Mouse (Mus musculus) CH12.LX (cell line): ENCODE measurements at regions not wholly inside any gene's neighbourhood (a gene's known extent, or its start where the extent isn't known, plus 50 kb on each side); places are given as distances from the start of the nearest gene placed in this dataset.

ENCODE experiments used
- DNase-seq: peaks from one replicate; pipeline ENCODE4 v3.0.0-alpha.2; 2013; ENCODE audit errors: extremely low read depth
- H3K27ac ChIP-seq: 2 replicates; pipeline ENCODE4 v1.5.1; 2012; ENCODE audit warnings: low read depth, mild to moderate bottlenecking, control low read depth, moderate library complexity; ENCODE audit not compliant: insufficient read depth
- H3K27me3 ChIP-seq: replicated peaks from 2 replicates; pipeline ENCODE3; 2012; ENCODE audit warnings: inconsistent platforms
- H3K36me3 ChIP-seq, 2 experiments: replicated peaks in 1 of 2; 2 replicates each; pipeline versions ENCODE3 to v1.6.1; 2012; ENCODE audit warnings: inconsistent platforms in 1 of 2, low read length in 1 of 2, mild to moderate bottlenecking in 1 of 2, mixed read lengths in 1 of 2, moderate library complexity in 1 of 2; ENCODE audit not compliant: control insufficient read depth in 1 of 2, insufficient read depth in 1 of 2
- H3K4me1 ChIP-seq, 2 experiments: 2 replicates each; pipeline ENCODE4 v1.6.1; 2012; ENCODE audit warnings: inconsistent platforms in 1 of 2, moderate library complexity in 1 of 2; ENCODE audit not compliant: insufficient read depth in 2 of 2, control insufficient read depth in 1 of 2
- H3K4me2 ChIP-seq: 2 replicates; pipeline ENCODE4 v1.6.1; 2012; ENCODE audit warnings: low read depth, mild to moderate bottlenecking, control low read depth; ENCODE audit not compliant: poor library complexity, insufficient read depth, severe bottlenecking
- H3K4me3 ChIP-seq, 3 experiments: fragments of 150-350 bp in 1 of 3; sonication (generic) in 1 of 3; replicated peaks in 1 of 3; 2 replicates each; pipeline versions ENCODE3 to v1.5.1; 2011 to 2012; ENCODE audit warnings: low read depth in 2 of 3, low read length in 2 of 3, mild to moderate bottlenecking in 2 of 3, moderate library complexity in 2 of 3, control low read depth in 1 of 3, improper control_type of control experiment in 1 of 3, inconsistent platforms in 1 of 3, mixed read lengths in 1 of 3; ENCODE audit not compliant: poor library complexity in 1 of 3
- H3K79me2 ChIP-seq: replicated peaks from 2 replicates; pipeline ENCODE4 v1.6.1; 2012; ENCODE audit warnings: mild to moderate bottlenecking, moderate library complexity; ENCODE audit not compliant: control insufficient read depth, poor library complexity, insufficient read depth, severe bottlenecking; ENCODE audit errors: extremely low read depth
- H3K9ac ChIP-seq: 2 replicates; pipeline ENCODE4 v1.6.1; 2012; ENCODE audit warnings: low read depth, mild to moderate bottlenecking, control low read depth, moderate library complexity; ENCODE audit not compliant: insufficient read depth
- H3K9me3 ChIP-seq: replicated peaks from 2 replicates; pipeline ENCODE3; 2012; ENCODE audit warnings: low read length, inconsistent platforms, mixed read lengths
- CHD2 ChIP-seq: IDR thresholded peaks from 2 replicates; pipeline ENCODE4 v1.6.1; 2011; ENCODE audit warnings: low read length, improper control_type of control experiment
- E2F4 ChIP-seq: IDR thresholded peaks from 2 replicates; pipeline ENCODE4 v1.6.1; 2011; ENCODE audit warnings: low read depth, low read length, improper control_type of control experiment; ENCODE audit not compliant: insufficient replicate concordance
- ELF1 ChIP-seq: IDR thresholded peaks from 2 replicates; pipeline ENCODE4 v1.6.1; 2014; ENCODE audit warnings: low read depth, mild to moderate bottlenecking, inconsistent platforms, low read length, improper control_type of control experiment
- ETS1 ChIP-seq: conservative IDR thresholded peaks from 2 replicates; pipeline ENCODE4 v1.6.1; 2012; ENCODE audit warnings: low read depth, mild to moderate bottlenecking, inconsistent platforms, low read length, improper control_type of control experiment, moderate library complexity
- KAT2A ChIP-seq: IDR thresholded peaks from 2 replicates; pipeline ENCODE4 v1.6.1; 2012; ENCODE audit warnings: low read length, improper control_type of control experiment, inconsistent platforms; ENCODE audit not compliant: insufficient replicate concordance
- MAFK ChIP-seq: IDR thresholded peaks from 2 replicates; pipeline ENCODE4 v1.6.1; 2011; ENCODE audit warnings: low read length, improper control_type of control experiment; ENCODE audit not compliant: insufficient replicate concordance
- NRF1 ChIP-seq: IDR thresholded peaks from 2 replicates; pipeline ENCODE4 v1.6.1; 2014; ENCODE audit warnings: low read depth, mild to moderate bottlenecking, inconsistent platforms, low read length, improper control_type of control experiment, moderate library complexity
- POLR2A ChIP-seq: IDR thresholded peaks from 2 replicates; pipeline ENCODE4 v1.6.1; 2011; ENCODE audit warnings: low read depth, mild to moderate bottlenecking, improper control_type of control experiment, low read length
- RCOR1 ChIP-seq: conservative IDR thresholded peaks from 2 replicates; pipeline ENCODE4 v1.6.1; 2012; ENCODE audit warnings: low read depth, mild to moderate bottlenecking, inconsistent platforms, low read length, improper control_type of control experiment
- SIN3A ChIP-seq: IDR thresholded peaks from 2 replicates; pipeline ENCODE4 v1.6.1; 2012; ENCODE audit warnings: low read length, improper control_type of control experiment, inconsistent platforms
- SMC3 ChIP-seq: IDR thresholded peaks from 2 replicates; pipeline ENCODE4 v1.6.1; 2011; ENCODE audit warnings: low read depth, low read length, improper control_type of control experiment
- TCF12 ChIP-seq: IDR thresholded peaks from 2 replicates; pipeline ENCODE4 v1.6.1; 2014; ENCODE audit warnings: low read depth, mild to moderate bottlenecking, inconsistent platforms, low read length, improper control_type of control experiment
- UBTF ChIP-seq: IDR thresholded peaks from 2 replicates; pipeline ENCODE4 v1.6.1; 2012; ENCODE audit warnings: low read depth, mild to moderate bottlenecking, inconsistent platforms, low read length, improper control_type of control experiment, moderate library complexity
- USF1 ChIP-seq: IDR thresholded peaks from 2 replicates; pipeline ENCODE4 v1.6.1; 2014; ENCODE audit warnings: low read depth, mild to moderate bottlenecking, inconsistent platforms, low read length, improper control_type of control experiment
- ZC3H11A ChIP-seq: IDR thresholded peaks from 2 replicates; pipeline ENCODE4 v1.6.1; 2012; ENCODE audit warnings: low read depth, mild to moderate bottlenecking, inconsistent platforms, low read length, improper control_type of control experiment
- ZKSCAN1 ChIP-seq: IDR thresholded peaks from 2 replicates; pipeline ENCODE4 v1.6.1; 2012; ENCODE audit warnings: low read depth, inconsistent platforms, low read length, improper control_type of control experiment, borderline replicate concordance
- ZMIZ1 ChIP-seq: IDR thresholded peaks from 2 replicates; pipeline ENCODE4 v1.6.1; 2012; ENCODE audit warnings: low read depth, mild to moderate bottlenecking, inconsistent platforms, low read length, improper control_type of control experiment
- ZNF384 ChIP-seq: IDR thresholded peaks from 2 replicates; pipeline ENCODE4 v1.6.1; 2012; ENCODE audit warnings: low read depth, low read length, improper control_type of control experiment, inconsistent platforms
- dilution Hi-C: fragments of 300-500 bp; cut with MboI; formaldehyde crosslinking; loops from 2 replicates; pipeline ENCODE4 v1.14.3; 2020; ENCODE audit warnings: low sequenced_read_pairs; ENCODE audit not compliant: extremely low pct_unique_long_range_greater_than_20kb, extremely low pct_ligation_motif_present
- in situ Hi-C: fragments of 300-500 bp; cut with MboI; formaldehyde crosslinking; loops from 3 replicates; pipeline ENCODE4 v1.14.3; 2019; ENCODE audit warnings: low sequenced_read_pairs, low pct_ligation_motif_present, low pct_unique_long_range_greater_than_20kb, mixed read lengths

DNA sequence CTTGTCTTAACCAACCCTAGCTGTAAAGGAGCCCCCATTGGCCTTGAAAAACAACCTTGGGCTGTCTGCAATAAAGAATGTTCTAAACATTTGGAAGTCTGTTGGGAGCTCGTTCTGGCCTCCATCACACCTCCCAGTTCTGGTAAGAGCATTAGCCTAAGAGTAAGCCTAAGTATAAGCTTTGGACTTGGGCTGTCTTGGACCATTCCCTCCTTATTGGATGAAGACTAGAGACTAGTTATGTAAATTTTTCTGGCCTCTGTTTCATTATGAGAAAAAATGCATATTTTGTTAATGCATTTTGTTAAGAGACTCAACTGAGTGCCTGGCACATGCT, 140.5 kb upstream of the Tmc3 start:
- Histone ChIP-seq H3K9ac (no peak overlapping the region), H3K79me2 (no peaks in the 10 kb centered on the region), H3K4me1 (peaks cover 0 to 4% of the 10 kb centered on the region in 2 experiments; a peak in 1 of 4 replicates), H3K27me3 (no peaks in the 10 kb centered on the region), H3K4me3 (no peak overlapping the region), H3K27ac (no peak overlapping the region), H3K4me2 (no peak overlapping the region), H3K9me3 (no peaks in the 10 kb centered on the region), H3K36me3 (no peaks in the 10 kb centered on the region)
- dilution Hi-C loops, result no loop called here
- no peak for DNase-seq
- in situ Hi-C loops, result no loop called here
- TF ChIP-seq USF1 (no peak), POLR2A (no peak), UBTF (no peak), KAT2A (no peak), CHD2 (no peak), TCF12 (no peak), ETS1 (no peak), SIN3A (no peak), ELF1 (no peak), RCOR1 (no peak), ZMIZ1 (no peak), ZNF384 (no peak), E2F4 (no peak), SMC3 (no peak), ZC3H11A (no peak), NRF1 (no peak)

DNA sequence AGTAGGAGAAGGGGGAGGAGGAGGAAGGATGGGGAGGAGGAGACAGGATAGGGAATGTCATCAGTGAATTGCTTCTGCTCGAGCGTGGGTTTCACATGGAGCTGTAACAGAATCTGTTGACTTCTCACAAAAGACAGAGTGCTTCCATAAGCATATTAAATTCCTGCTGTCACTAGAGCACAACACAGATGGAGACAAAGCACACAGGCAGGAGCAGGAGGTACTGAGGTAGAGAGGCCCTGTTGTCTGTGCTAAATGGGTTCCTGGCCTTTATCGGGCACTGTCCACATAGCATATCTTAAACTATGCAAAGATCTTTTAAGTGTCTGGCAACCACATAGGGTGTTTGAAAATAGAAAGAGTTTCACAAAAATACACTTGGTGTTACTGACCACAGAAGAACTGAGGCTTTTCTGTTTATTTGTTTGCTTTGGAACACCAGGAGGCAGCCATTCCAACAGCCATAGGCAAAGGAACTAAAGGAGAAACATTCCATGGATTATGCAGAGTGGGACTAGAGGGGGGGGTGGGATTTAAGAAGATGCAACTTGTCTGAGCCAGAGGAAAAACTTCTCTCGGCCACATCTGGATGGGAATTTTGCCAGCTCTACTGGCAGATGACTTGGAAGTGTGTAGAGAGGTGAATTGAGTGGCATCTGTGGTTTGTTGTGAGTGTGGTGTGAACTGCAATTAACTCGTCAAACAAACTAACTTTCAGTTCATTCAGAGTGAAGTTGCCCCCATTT, 139.4 kb upstream of the Tmc3 start:
- no peaks in the 10 kb centered on the region for H3K79me2 ChIP-seq
- no peak overlapping the region for H3K27ac ChIP-seq
- H3K9me3 ChIP-seq, result no peaks in the 10 kb centered on the region
- H3K4me2 ChIP-seq, result no peak overlapping the region
- in situ Hi-C loops, result no loop called here
- no peaks in the 10 kb centered on the region for H3K27me3 ChIP-seq
- no peaks in the 10 kb centered on the region for H3K36me3 ChIP-seq
- no peak for DNase-seq
- dilution Hi-C loops, result no loop called here
- H3K9ac ChIP-seq, result no peak overlapping the region
- no peak overlapping the region for H3K4me3 ChIP-seq
- TF ChIP-seq MAFK, result no peak
- TF ChIP-seq POLR2A, result no peak
- no peak for TF ChIP-seq ZKSCAN1
- H3K4me1 ChIP-seq, result peaks cover 0 to 4% of the 10 kb centered on the region in 2 experiments; a peak in 1 of 4 replicates
